Mouse (Mus musculus): Measurements from ENCODE around the gene Dnajc17. TPM values are rescaled to one million over a fixed set of nuclear protein-coding genes. Genes with fewer than 3 reads are reported as not detected.

The Dnajc17 gene
- polyA plus RNA-seq, 1 experiment from 2014 or later = 26.2 TPM

DNA sequence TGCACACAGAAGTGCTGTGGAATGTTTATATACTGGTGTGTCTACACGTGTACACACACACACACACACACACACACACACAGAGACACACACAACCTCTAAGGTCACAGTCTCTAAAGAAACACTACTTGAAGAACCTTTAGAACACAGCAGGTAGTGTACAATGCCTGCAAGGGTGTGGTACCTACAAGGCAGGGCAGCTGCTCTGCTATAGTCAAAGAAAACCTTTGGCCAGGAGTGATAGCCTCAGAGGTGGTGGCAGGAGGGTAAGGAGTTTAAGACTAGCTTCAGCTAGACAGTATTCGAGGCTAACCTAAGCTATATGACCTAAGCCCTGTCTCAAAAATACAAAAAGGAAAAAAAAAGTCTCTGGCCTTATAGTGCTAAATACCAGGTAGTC, 53.9 kb downstream of the Dnajc17 start:
- DNase-seq (ENCODE audit: low spot score) (no peak), ATAC-seq (replicated peaks; ENCODE audit: insufficient number of reproducible peaks, low FRiP score, low TSS enrichment, low read depth) (no peak)
- H3K36me3 ChIP-seq (replicated peaks; ENCODE audit: control insufficient read depth, insufficient read depth, low read depth, low read length) = no peaks in the 10 kb centered on the region; the same call in 1 of the 2 replicates
- no peak overlapping the region for H3K27ac ChIP-seq (replicated peaks; ENCODE audit: low read depth, low read length)
- H3K4me3 ChIP-seq (ENCODE audit: low read depth, low read length) = no peak overlapping the region
- H3K4me1 ChIP-seq (ENCODE audit: control insufficient read depth, insufficient read depth, low read length) = no peaks in the 10 kb centered on the region
- H3K9me3 ChIP-seq (replicated peaks; ENCODE audit: control insufficient read depth, low read length) = no peaks in the 10 kb centered on the region
- WGBS = 82% methylated on average over 2 of the region's 2 CpGs
- no peak overlapping the region for H3K9ac ChIP-seq (replicated peaks; ENCODE audit: low read length)
- no peaks in the 10 kb centered on the region for H3K27me3 ChIP-seq (ENCODE audit: control insufficient read depth, insufficient read depth, low read length)
- no peak overlapping the region for H3K4me2 ChIP-seq (ENCODE audit: low read depth, low read length)

- H3K9me3 ChIP-seq (replicated peaks; ENCODE audit: control insufficient read depth, low read length) = no peaks in the 10 kb centered on the region
- H3K36me3 ChIP-seq (replicated peaks; ENCODE audit: control insufficient read depth, insufficient read depth, low read depth, low read length) = peaks cover 3% of the 10 kb centered on the region; the same call in 1 of the 2 replicates
- DNase-seq (ENCODE audit: low spot score) = no peak
- no peak for ATAC-seq (replicated peaks; ENCODE audit: insufficient number of reproducible peaks, low FRiP score, low TSS enrichment, low read depth)
- 91% methylated on average over 6 of the region's 6 CpGs for WGBS
- no peaks in the 10 kb centered on the region for H3K4me1 ChIP-seq (ENCODE audit: control insufficient read depth, insufficient read depth, low read length)
- H3K4me2 ChIP-seq (ENCODE audit: low read depth, low read length) = no peak overlapping the region
- H3K27ac ChIP-seq (replicated peaks; ENCODE audit: low read depth, low read length) = no peak overlapping the region
- no peaks in the 10 kb centered on the region for H3K27me3 ChIP-seq (ENCODE audit: control insufficient read depth, insufficient read depth, low read length)
- no peak overlapping the region for H3K4me3 ChIP-seq (ENCODE audit: low read depth, low read length)
- H3K9ac ChIP-seq (replicated peaks; ENCODE audit: low read length) = no peak overlapping the region
These were observed 56.3 kb downstream of the Dnajc17 start for GRCm38 (mm10) chr2:119152255-119152654.

GRCm38 (mm10) chr2:119147775-119148174, 60.8 kb downstream of the Dnajc17 start:
- Histone ChIP-seq H3K9ac (replicated peaks; ENCODE audit: low read length) (no peak overlapping the region), H3K4me2 (ENCODE audit: low read depth, low read length) (no peak overlapping the region), H3K4me1 (ENCODE audit: control insufficient read depth, insufficient read depth, low read length) (no peaks in the 10 kb centered on the region), H3K27ac (replicated peaks; ENCODE audit: low read depth, low read length) (no peak overlapping the region), H3K9me3 (replicated peaks; ENCODE audit: control insufficient read depth, low read length) (no peaks in the 10 kb centered on the region), H3K36me3 (replicated peaks; ENCODE audit: control insufficient read depth, insufficient read depth, low read depth, low read length) (peaks cover 10% of the 10 kb centered on the region), H3K4me3 (ENCODE audit: low read depth, low read length) (no peak overlapping the region), H3K27me3 (ENCODE audit: control insufficient read depth, insufficient read depth, low read length) (no peaks in the 10 kb centered on the region)
- WGBS = 93% methylated on average over 8 of the region's 8 CpGs
- DNase-seq (ENCODE audit: low spot score) = no peak
- no peak for ATAC-seq (replicated peaks; ENCODE audit: insufficient number of reproducible peaks, low FRiP score, low TSS enrichment, low read depth)

GRCm38 (mm10) chr2:119147160-119147678, 61.4 kb downstream of the Dnajc17 start:
- Histone ChIP-seq H3K9ac (replicated peaks; ENCODE audit: low read length) (no peak overlapping the region), H3K4me2 (ENCODE audit: low read depth, low read length) (no peak overlapping the region), H3K27me3 (ENCODE audit: control insufficient read depth, insufficient read depth, low read length) (no peaks in the 10 kb centered on the region), H3K4me1 (ENCODE audit: control insufficient read depth, insufficient read depth, low read length) (no peaks in the 10 kb centered on the region), H3K9me3 (replicated peaks; ENCODE audit: control insufficient read depth, low read length) (no peaks in the 10 kb centered on the region), H3K4me3 (ENCODE audit: low read depth, low read length) (no peak overlapping the region), H3K36me3 (replicated peaks; ENCODE audit: control insufficient read depth, insufficient read depth, low read depth, low read length) (peaks cover 10% of the 10 kb centered on the region), H3K27ac (replicated peaks; ENCODE audit: low read depth, low read length) (no peak overlapping the region)
- ATAC-seq (replicated peaks; ENCODE audit: insufficient number of reproducible peaks, low FRiP score, low TSS enrichment, low read depth) (no peak), DNase-seq (ENCODE audit: low spot score) (no peak)
- 87% methylated on average over 22 of the region's 22 CpGs for WGBS

DNA sequence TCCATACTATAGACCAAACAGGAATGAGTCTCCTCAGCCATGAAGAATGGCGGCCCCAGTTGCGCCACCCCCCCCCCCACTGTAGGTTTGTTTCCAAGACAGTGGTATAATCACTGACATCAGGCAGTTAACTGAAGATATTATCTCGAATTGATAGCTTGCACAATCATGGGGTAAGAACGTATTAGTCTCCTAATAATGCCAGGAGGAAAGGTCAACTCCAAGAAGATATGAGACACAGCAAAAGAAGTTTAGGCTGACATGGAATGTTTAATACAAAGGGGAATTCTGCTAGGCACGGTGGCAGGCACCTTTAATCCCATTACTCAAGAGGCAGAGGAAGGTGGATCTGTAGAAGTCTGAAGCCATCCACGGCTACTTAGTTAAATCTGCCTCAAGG, 62.2 kb downstream of the Dnajc17 start:
- peaks cover 10% of the 10 kb centered on the region for H3K36me3 ChIP-seq (replicated peaks; ENCODE audit: control insufficient read depth, insufficient read depth, low read depth, low read length)
- WGBS = 86% methylated on average over 6 of the region's 6 CpGs
- no peaks in the 10 kb centered on the region for H3K9me3 ChIP-seq (replicated peaks; ENCODE audit: control insufficient read depth, low read length)
- ATAC-seq (replicated peaks; ENCODE audit: insufficient number of reproducible peaks, low FRiP score, low TSS enrichment, low read depth) (no peak), DNase-seq (ENCODE audit: low spot score) (no peak)
- H3K27ac ChIP-seq (replicated peaks; ENCODE audit: low read depth, low read length) = no peak overlapping the region
- H3K4me3 ChIP-seq (ENCODE audit: low read depth, low read length) = no peak overlapping the region
- H3K4me2 ChIP-seq (ENCODE audit: low read depth, low read length) = no peak overlapping the region
- H3K27me3 ChIP-seq (ENCODE audit: control insufficient read depth, insufficient read depth, low read length) = no peaks in the 10 kb centered on the region
- H3K9ac ChIP-seq (replicated peaks; ENCODE audit: low read length) = no peak overlapping the region
- H3K4me1 ChIP-seq (ENCODE audit: control insufficient read depth, insufficient read depth, low read length) = no peaks in the 10 kb centered on the region

DNA sequence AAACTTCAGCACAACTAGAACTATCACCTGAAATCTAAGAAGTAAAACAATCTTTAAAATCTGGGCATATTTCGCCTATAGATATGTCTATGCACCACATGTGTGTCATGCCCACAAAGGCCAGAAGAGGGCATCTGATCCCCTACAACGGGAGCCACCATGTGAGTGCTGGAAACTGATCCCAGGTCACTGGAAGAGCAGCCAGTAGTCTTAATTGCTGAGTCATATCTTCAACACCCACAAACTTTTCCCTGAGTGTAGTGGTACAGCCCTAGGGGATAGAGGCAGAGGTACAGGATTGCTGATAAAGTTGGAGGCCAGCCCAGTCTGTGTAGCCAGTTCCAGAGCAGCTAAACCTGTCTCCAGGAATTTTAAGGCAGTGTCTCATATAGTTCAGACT, 63.4 kb downstream of the Dnajc17 start:
- DNase-seq (ENCODE audit: low spot score) (no peak), ATAC-seq (replicated peaks; ENCODE audit: insufficient number of reproducible peaks, low FRiP score, low TSS enrichment, low read depth) (no peak)
- Histone ChIP-seq H3K9me3 (replicated peaks; ENCODE audit: control insufficient read depth, low read length) (no peaks in the 10 kb centered on the region), H3K36me3 (replicated peaks; ENCODE audit: control insufficient read depth, insufficient read depth, low read depth, low read length) (peaks cover 10% of the 10 kb centered on the region), H3K27ac (replicated peaks; ENCODE audit: low read depth, low read length) (no peak overlapping the region), H3K9ac (replicated peaks; ENCODE audit: low read length) (no peak overlapping the region), H3K4me1 (ENCODE audit: control insufficient read depth, insufficient read depth, low read length) (no peaks in the 10 kb centered on the region), H3K4me2 (ENCODE audit: low read depth, low read length) (no peak overlapping the region), H3K27me3 (ENCODE audit: control insufficient read depth, insufficient read depth, low read length) (no peaks in the 10 kb centered on the region), H3K4me3 (ENCODE audit: low read depth, low read length) (no peak overlapping the region)
- 89% methylated on average over 2 of the region's 2 CpGs for WGBS

DNA sequence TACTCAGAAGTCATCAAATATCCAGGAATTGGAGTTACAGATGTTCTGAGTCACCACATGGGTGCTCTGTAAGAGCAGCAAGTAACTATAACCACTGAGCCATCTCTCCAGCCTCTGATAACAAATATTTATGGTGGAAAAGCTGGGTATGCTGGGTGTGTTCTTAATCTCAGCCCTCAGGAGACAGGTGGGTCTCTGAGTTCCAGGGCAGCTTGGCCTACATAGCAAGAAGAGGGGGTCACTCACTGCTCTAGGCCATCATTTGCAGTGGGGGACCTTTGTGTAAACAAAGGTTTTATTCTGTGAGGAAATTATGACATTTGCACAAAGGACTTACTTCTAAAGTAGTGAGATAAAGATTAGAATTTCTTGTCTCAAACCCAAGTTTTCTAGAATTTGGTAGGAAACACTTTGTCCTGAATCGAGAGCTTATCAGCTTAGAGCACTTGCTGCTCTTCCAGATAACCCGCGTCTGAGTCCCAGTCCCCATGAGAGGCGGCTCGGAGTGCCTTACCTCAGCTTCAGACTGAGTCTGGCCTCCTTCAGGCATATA, 72.2 kb downstream of the Dnajc17 start:
- ATAC-seq (replicated peaks; ENCODE audit: insufficient number of reproducible peaks, low FRiP score, low TSS enrichment, low read depth) (no peak), DNase-seq (ENCODE audit: low spot score) (no peak)
- no peaks in the 10 kb centered on the region; the same call in none of the 2 replicates for H3K36me3 ChIP-seq (replicated peaks; ENCODE audit: control insufficient read depth, insufficient read depth, low read depth, low read length)
- 89% methylated on average over 5 of the region's 5 CpGs for WGBS
- no peak overlapping the region for H3K27ac ChIP-seq (replicated peaks; ENCODE audit: low read depth, low read length)
- H3K4me1 ChIP-seq (ENCODE audit: control insufficient read depth, insufficient read depth, low read length) = no peaks in the 10 kb centered on the region
- H3K4me3 ChIP-seq (ENCODE audit: low read depth, low read length) = no peak overlapping the region
- H3K27me3 ChIP-seq (ENCODE audit: control insufficient read depth, insufficient read depth, low read length) = no peaks in the 10 kb centered on the region
- H3K9me3 ChIP-seq (replicated peaks; ENCODE audit: control insufficient read depth, low read length) = no peaks in the 10 kb centered on the region
- no peak overlapping the region for H3K4me2 ChIP-seq (ENCODE audit: low read depth, low read length)
- H3K9ac ChIP-seq (replicated peaks; ENCODE audit: low read length) = no peak overlapping the region

Measured in embryonic facial prominence, embryonic 11.5 days (tissue).